Mouse (Mus musculus): ENCODE measurements around the gene Ttc22.

The Ttc22 gene

GRCm38 (mm10) chr4:106614180-106614797, 7.9 kb upstream of the Ttc22 start:
- in situ Hi-C loops (cut with MboI; ENCODE audit: unreplicated experiment in 2 of 2) = loop anchor here in 1 of 2 experiments (25.0 kb wide), 1 partner anchor 1048 kb away; no protein-coding TSS in a partner anchor

- in situ Hi-C loops (cut with MboI; ENCODE audit: unreplicated experiment in 2 of 2) = loop anchor here in 1 of 2 experiments (25.0 kb wide), 1 partner anchor 1047 kb away; no protein-coding TSS in a partner anchor
These were observed 7.4 kb upstream of the Ttc22 start for GRCm38 (mm10) chr4:106614881-106615280.

- in situ Hi-C loops (cut with MboI; ENCODE audit: unreplicated experiment in 2 of 2) = loop anchor here in 1 of 2 experiments (25.0 kb wide), 1 partner anchor 1047 kb away; no protein-coding TSS in a partner anchor
These were observed 6.6 kb upstream of the Ttc22 start for GRCm38 (mm10) chr4:106615637-106616036.

- in situ Hi-C loops (cut with MboI; ENCODE audit: unreplicated experiment in 2 of 2) = loop anchor here in 1 of 2 experiments (25.0 kb wide), 1 partner anchor 1045 kb away; no protein-coding TSS in a partner anchor
These were observed 5.2 kb upstream of the Ttc22 start, which contains the start of gene Lexm for GRCm38 (mm10) chr4:106617056-106617455. Gene Lexm (minus strand): TSS chr4:106617241.

GRCm38 (mm10) chr4:106618898-106619297, 3.3 kb upstream of the Ttc22 start:
- in situ Hi-C loops (cut with MboI; ENCODE audit: unreplicated experiment in 2 of 2) = loop anchor here in 1 of 2 experiments (25.0 kb wide), 1 partner anchor 1043 kb away; no protein-coding TSS in a partner anchor

GRCm38 (mm10) chr4:106621428-106621827, 804 bp upstream of the Ttc22 start:
- in situ Hi-C loops (cut with MboI; ENCODE audit: unreplicated experiment in 2 of 2) = loop anchor here in 1 of 2 experiments (25.0 kb wide), 1 partner anchor 1041 kb away; no protein-coding TSS in a partner anchor

GRCm38 (mm10) chr4:106622712-106623111, 480 bp downstream of the Ttc22 start:
- in situ Hi-C loops (cut with MboI; ENCODE audit: unreplicated experiment in 2 of 2) = loop anchor here in 1 of 2 experiments (25.0 kb wide), 1 partner anchor 1040 kb away; no protein-coding TSS in a partner anchor

- in situ Hi-C loops (cut with MboI; ENCODE audit: unreplicated experiment in 2 of 2) = loop anchor here in 1 of 2 experiments (25.0 kb wide), 1 partner anchor 1038 kb away; no protein-coding TSS in a partner anchor
These were observed 2.0 kb downstream of the Ttc22 start for GRCm38 (mm10) chr4:106624271-106624670.

- in situ Hi-C loops (cut with MboI; ENCODE audit: unreplicated experiment in 2 of 2) = loop anchor here in 1 of 2 experiments (25.0 kb wide), 2 partner anchors 709 to 1034 kb away; no protein-coding TSS in a partner anchor
These were observed 5.6 kb downstream of the Ttc22 start for GRCm38 (mm10) chr4:106627809-106628208.

- in situ Hi-C loops (cut with MboI; ENCODE audit: unreplicated experiment in 2 of 2) = loop anchor here in 1 of 2 experiments (25.0 kb wide), 2 partner anchors 708 to 1033 kb away; no protein-coding TSS in a partner anchor
These were observed 6.6 kb downstream of the Ttc22 start for GRCm38 (mm10) chr4:106628650-106629360.

- in situ Hi-C loops (cut with MboI; ENCODE audit: unreplicated experiment in 2 of 2) = loop anchor here in 1 of 2 experiments (25.0 kb wide), 2 partner anchors 708 to 1033 kb away; no protein-coding TSS in a partner anchor
These were observed 7.1 kb downstream of the Ttc22 start for GRCm38 (mm10) chr4:106629374-106629773.

- in situ Hi-C loops (cut with MboI; ENCODE audit: unreplicated experiment in 2 of 2) = loop anchor here (5.0 to 25.0 kb wide), 5 partner anchors 77 to 1032 kb away; no protein-coding TSS in a partner anchor
These were observed 8.3 kb downstream of the Ttc22 start for GRCm38 (mm10) chr4:106630333-106631220.

GRCm38 (mm10) chr4:106632313-106632712, 10.1 kb downstream of the Ttc22 start:
- in situ Hi-C loops (cut with MboI; ENCODE audit: unreplicated experiment in 2 of 2) = loop anchor here (5.0 to 25.0 kb wide), 5 partner anchors 75 to 1030 kb away; no protein-coding TSS in a partner anchor

- in situ Hi-C loops (cut with MboI; ENCODE audit: unreplicated experiment in 2 of 2) = loop anchor here (5.0 to 25.0 kb wide), 5 partner anchors 74 to 1029 kb away; no protein-coding TSS in a partner anchor
These were observed 11.3 kb downstream of the Ttc22 start for GRCm38 (mm10) chr4:106633281-106634085.

GRCm38 (mm10) chr4:106634086-106634479, 11.9 kb downstream of the Ttc22 start:
- in situ Hi-C loops (cut with MboI; ENCODE audit: unreplicated experiment in 2 of 2) = loop anchor here (5.0 to 25.0 kb wide), 5 partner anchors 73 to 1028 kb away; no protein-coding TSS in a partner anchor

GRCm38 (mm10) chr4:106643483-106644217, 21.4 kb downstream of the Ttc22 start:
- in situ Hi-C loops (cut with MboI; ENCODE audit: unreplicated experiment in 2 of 2) = loop anchor here in 1 of 2 experiments (25.0 kb wide), 2 partner anchors 694 to 1019 kb away; no protein-coding TSS in a partner anchor

GRCm38 (mm10) chr4:106644218-106644610, 22.0 kb downstream of the Ttc22 start:
- in situ Hi-C loops (cut with MboI; ENCODE audit: unreplicated experiment in 2 of 2) = loop anchor here in 1 of 2 experiments (25.0 kb wide), 2 partner anchors 693 to 1018 kb away; no protein-coding TSS in a partner anchor

- in situ Hi-C loops (cut with MboI; ENCODE audit: unreplicated experiment in 2 of 2) = loop anchor here in 1 of 2 experiments (25.0 kb wide), 2 partner anchors 692 to 1017 kb away; no protein-coding TSS in a partner anchor
These were observed 23.6 kb downstream of the Ttc22 start for GRCm38 (mm10) chr4:106645797-106646196.
